Mouse (Mus musculus) layer of hippocampus, adult 18-20 months (tissue): Measurements from ENCODE around the gene Prrt1. TPM values are rescaled to one million over a fixed set of nuclear protein-coding genes. Genes with fewer than 3 reads are reported as not detected.

Experiments
- DNase-seq, 2 experiments: peaks; one replicate each; pipeline ENCODE4 v3.0.0; 2022; ENCODE audit warnings: low spot score in 2 of 2
- total RNA-seq, 2 experiments: library from RNA; stranded (reverse); gene quantifications; 2 replicates each; pipeline ENCODE4 v1.2.3; 2021

The Prrt1 gene
- total RNA-seq, 2 experiments from 2014 or later: 265 to 276 TPM

GRCm38 (mm10) chr17:34597566-34598095 lies 31.7 kb upstream of the Prrt1 start, which contains the start of gene Ager:
Gene Ager (plus strand): TSS chr17:34597862.
- DNase-seq: no peak

DNA sequence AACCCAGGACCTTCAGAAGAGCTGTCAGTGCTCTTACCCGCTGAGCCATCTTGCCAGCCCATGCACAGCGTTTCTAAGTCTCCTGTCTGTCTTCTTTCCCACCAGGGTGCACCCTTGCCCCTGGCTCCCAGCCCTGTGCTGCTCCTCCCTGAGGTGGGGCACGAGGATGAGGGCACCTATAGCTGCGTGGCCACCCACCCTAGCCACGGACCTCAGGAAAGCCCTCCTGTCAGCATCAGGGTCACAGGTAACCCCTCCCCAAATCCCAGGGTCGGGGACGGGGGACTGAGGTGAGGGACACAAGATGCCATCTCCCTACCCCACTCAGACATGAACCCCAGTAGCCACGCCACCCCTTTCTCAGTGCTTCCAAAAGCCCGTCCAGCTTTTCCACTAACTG lies 29.4 kb upstream of the Prrt1 start:
- no peak for DNase-seq

- DNase-seq: no peak
Observed at GRCm38 (mm10) chr17:34601796-34602195, 27.5 kb upstream of the Prrt1 start.

DNA sequence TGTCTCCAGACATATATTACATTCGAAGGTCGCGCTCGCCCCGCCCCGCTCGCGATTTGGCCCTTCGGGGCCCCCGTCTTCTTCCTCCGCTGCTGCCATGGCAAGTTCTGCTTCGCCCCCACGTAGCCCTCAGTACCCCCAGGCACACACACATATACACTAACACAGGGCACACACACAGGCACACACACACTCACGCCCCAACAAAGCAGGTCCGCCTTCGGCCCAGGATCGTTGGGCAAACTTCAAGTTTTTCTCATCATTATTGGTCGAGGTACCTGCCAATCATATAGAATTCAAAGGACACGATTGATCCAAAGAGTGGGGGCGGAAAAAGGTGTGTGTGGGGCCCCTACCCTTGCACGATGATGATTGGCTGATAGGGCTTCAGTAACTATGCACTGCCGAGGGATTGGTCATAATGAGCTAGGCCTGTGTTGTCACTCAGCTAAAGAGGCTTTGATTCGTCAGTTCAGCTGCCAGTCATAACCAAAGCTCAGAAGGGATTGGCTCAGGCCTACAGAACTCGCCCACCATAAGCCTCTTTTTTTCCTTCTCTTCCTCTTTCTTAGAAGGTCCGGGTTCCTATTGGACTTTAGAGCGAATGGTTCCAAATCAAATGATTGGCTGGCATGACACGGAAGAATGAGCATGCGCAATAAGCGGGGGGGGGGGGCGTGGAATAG lies 25.8 kb upstream of the Prrt1 start, which contains the start of gene Rnf5:
Gene Rnf5 (minus strand): TSS at position 316 of the 686 bp plus-strand sequence.
- peak; percentile 99 to 100 for DNase-seq

DNA sequence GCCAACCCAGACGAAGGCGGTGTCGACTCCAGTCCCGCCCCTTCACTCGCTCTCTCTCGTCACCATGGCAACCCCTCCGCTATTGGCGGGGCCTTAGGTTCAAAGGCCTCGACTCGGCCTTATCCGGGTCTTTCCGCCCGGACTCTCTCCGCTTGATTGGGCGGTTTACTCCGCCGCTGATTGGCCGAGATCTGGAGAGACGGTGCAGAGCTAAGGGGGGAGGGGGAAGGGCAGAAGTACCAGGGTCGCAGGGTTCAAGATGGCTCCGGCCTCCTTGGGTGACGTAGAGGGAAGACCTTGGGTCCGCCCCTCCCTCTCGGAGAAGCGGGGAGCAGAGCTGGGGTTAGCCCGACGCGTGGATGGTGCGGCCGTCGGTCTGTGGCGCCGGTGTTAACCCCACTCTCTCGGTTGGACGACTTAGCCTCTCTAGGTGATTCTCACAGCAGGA lies 25.2 kb upstream of the Prrt1 start, which contains the start of gene Agpat1:
Gene Agpat1 (plus strand): TSS at position 202 of the 448 bp plus-strand sequence.
- peak; percentile 96 to 98 for DNase-seq

DNA sequence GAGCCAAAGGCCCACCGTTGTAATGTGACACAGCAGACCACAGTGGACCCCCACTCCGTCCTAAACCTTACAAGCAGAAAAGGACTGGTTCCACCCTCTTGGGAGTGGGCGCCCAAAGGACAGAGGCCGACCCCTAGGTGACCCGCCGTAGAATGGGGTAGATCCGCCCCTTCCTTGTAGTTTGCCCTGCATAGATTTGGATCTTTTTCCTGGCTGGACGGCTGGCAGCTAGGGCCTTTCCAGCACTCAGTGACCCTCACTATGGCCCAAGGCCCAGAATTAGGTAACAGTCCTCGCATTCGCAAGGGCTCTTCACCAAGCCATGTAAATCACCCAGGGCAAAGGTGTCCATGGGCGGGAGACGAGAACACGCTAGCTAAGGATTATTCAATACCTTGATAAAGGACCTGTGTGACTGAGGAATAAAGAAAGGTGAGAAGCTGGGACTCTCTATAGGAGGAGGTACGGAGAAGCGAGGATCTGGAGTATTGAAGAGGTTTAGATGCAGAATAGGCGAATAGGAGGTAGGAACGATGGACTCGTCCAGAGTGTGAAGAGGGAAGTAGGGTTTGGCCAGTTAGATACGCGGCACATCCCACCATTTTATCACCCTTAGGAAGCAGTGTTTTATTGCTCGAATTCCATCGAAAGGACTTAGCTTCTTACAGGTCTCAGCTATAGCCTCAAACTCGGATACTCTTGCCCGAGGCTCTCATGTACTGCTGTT lies 24.7 kb upstream of the Prrt1 start:
- no peak for DNase-seq

DNA sequence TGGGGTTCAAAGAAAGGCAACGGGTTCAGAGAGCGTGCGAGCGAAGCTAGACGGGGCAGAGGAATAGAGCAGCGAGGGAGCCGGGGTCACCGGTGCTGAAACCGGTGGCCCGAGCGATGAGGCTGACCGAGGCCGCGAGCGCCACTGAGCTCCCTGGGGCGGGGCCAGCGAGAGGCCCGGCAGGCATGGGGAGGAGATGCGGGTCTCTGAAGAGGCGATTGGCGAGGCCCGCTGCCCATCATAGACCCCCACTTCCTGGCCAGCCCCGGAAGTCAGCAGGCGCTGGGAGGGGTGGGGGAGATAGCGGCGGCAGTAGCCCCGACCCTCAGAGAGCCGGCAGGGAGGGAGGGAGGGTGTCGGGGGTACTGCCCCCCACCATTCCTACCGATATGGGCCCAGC lies 23.7 kb upstream of the Prrt1 start:
- DNase-seq: peak; percentile 95 to 99

GRCm38 (mm10) chr17:34606186-34607039 lies 22.9 kb upstream of the Prrt1 start:
- no peak for DNase-seq

- DNase-seq: no peak
Observed at GRCm38 (mm10) chr17:34607997-34608396, 21.3 kb upstream of the Prrt1 start.

DNA sequence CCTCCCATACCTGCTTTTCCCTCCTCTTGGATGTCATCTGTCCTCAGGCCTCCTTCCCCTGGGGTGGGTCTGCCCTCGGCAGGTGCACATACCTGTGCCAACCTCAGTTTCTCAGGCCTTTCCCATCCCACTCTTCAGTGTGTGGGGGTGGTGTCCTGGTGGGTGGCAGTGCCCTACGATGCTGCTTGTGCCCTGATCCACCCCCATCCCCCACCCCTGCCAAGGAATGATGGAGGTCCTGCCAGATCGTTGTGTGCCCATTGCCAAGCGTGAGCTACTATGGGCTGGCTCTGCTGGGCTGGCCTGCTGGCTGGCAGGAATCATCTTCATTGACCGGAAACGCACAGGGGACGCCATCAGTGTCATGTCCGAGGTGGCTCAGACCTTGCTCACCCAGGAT lies 18.3 kb upstream of the Prrt1 start:
- no peak for DNase-seq

GRCm38 (mm10) chr17:34613054-34613645 lies 16.2 kb upstream of the Prrt1 start:
- DNase-seq: no peak

GRCm38 (mm10) chr17:34613830-34614229 lies 15.5 kb upstream of the Prrt1 start:
- no peak for DNase-seq

GRCm38 (mm10) chr17:34615871-34616270 lies 13.5 kb upstream of the Prrt1 start, which contains the start of gene Egfl8:
Gene Egfl8 (minus strand): TSS chr17:34615971.
- no peak for DNase-seq

DNA sequence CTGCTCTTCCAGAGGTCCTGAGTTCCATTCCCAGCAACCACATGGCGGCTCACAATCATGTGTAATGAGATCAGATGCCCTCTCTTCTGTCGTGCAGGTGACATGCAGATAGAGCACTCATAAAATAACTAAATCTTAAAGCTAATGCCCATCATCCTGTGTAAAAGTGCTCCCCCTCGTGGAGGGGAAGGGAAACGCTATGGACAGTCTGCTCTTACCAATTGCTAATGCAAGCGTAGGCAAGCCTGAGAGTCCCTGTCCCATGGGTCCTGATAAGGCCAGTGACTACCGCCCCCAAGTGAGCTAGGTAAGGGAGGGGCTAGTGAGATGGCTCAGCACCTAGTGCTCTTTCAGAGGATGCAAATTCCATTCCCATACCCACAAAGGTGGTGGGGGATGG lies 10.3 kb upstream of the Prrt1 start:
- DNase-seq: peak in 1 of 2 experiments; percentile 82

DNA sequence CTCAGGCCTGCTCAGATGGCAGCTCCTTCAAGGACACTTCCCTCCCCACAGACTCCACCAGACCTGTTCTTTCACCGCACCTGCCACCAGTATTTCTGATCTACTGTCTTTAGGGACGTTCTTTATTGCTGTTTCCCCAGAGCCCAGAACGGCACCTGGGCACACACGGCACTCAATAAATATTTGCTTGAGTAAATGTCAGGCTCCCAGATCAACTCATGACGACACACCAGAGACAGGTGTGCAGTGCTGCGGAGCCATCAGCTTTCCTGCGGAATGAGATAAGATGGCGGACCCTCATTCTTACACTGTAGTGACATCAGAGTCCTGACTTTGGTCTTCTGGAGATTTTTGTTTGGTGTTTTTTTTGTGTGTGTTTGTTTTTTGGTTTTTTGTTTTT lies 8.3 kb upstream of the Prrt1 start:
- no peak for DNase-seq

DNA sequence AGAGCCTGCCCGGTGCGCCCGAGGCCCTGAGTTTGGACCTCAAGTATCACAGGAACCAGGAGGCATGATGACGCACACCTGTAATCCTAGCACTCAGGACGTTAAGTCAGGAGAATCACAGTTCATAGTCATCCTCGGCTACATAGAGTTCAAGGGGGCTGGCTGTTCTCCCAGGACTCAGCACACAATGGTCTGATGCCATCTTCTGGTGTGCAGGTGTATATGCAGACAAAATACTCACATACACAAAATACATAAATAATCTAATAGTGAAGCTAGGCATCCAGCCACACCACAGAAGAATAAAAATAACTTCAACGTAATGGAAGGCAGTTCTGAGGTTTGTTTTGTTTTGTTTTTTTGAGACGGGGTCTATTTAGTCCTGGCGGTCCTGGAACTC lies 6.2 kb upstream of the Prrt1 start:
- no peak for DNase-seq

GRCm38 (mm10) chr17:34624981-34625380 lies 4.4 kb upstream of the Prrt1 start:
- no peak for DNase-seq

DNA sequence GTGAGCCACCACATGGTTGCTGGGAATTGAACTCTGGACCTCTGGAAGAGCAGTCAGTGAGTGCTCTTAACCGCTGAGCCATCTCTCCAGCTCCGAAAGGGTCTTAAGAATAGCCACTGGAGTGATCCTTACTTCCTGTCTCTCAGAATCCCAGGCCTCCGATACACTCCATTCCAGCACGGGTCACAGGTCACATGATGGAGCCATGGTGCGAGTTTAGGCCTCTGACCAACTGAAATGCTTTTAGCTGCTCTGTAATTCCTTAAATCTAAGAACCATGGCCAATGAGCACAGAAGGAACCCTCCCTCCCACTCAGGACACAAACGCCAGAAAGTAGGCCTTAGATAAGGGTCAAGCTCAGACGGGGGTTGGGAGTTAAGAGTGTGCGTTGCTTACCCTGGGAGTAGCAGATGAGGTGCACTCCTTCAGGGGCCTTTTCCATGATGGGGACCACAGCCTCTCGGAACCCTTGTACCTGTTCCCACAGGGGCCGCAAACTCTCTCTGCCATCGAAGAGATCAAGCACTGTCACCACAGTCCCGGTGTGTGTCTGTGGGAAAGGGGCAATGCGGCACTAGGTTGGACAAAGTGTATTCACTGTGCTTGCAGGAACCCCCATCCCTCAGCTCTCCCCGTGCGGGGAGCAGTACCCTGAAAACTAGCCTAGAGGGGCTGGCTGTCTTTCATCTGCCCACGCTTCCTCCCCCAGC lies 3.1 kb upstream of the Prrt1 start:
- DNase-seq: no peak

- DNase-seq: peak in 1 of 2 experiments; percentile 64
Observed at GRCm38 (mm10) chr17:34626773-34627092, 2.6 kb upstream of the Prrt1 start.
